Mouse (Mus musculus): ENCODE results near the gene Slc30a2. TPM values are rescaled to one million over a fixed set of nuclear protein-coding genes. Genes with fewer than 3 reads are reported as not detected.
"Not testable (repeated sequence)": the region's sequence is repeated elsewhere in the genome, so short reads cannot be mapped to it uniquely, and the experiment has no call there.

Slc30a2 gene
- polyA plus RNA-seq, 1 experiment = 33.3 TPM

DNA sequence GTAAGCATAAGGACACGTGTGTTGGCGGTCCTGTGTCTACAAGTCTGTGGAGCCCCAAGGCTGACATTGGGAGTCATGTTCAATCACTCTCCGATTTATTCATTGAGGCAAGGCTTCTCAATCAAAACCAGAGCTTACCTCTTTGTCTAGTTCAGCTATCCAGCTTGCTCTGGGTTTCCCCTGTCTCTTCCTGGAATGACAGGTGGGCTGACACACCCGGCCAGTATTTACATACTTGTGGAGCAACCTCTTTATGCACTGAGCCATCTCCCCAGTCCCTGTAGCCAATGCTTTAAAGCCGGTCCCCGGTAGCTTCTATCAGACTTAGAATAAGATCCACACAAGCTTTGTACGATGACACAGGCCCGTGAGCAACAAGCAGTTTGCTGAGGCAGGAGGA, 36.5 kb downstream of the Slc30a2 start:
- no peaks in the 10 kb centered on the region for H3K36me3 ChIP-seq (ENCODE audit: control insufficient read depth, insufficient read depth, low read length)

GRCm38 (mm10) chr4:134383750-134384149, 40.8 kb downstream of the Slc30a2 start, which contains the start of gene Extl1:
Gene Extl1, minus strand, starts transcription at chr4:134383850.
- not testable (repeated sequence) for H3K36me3 ChIP-seq (ENCODE audit: control insufficient read depth, insufficient read depth, low read length); H3K4me3 ChIP-seq (ENCODE audit: insufficient read depth, low read depth, low read length); DNase-seq; H3K27ac ChIP-seq (ENCODE audit: insufficient read depth, low read depth, low read length); H3K4me1 ChIP-seq (ENCODE audit: control insufficient read depth, insufficient read depth, low read length); H3K27me3 ChIP-seq (replicated peaks; ENCODE audit: control insufficient read depth, insufficient read depth, low read length)
- 95% methylated on average over 2 of the region's 6 CpGs for WGBS

More for the DNA sequence above, 36.5 kb downstream of the Slc30a2 start:
- Histone ChIP-seq H3K27me3 (replicated peaks; ENCODE audit: control insufficient read depth, insufficient read depth, low read length) (no peaks in the 10 kb centered on the region), H3K27ac (ENCODE audit: insufficient read depth, low read depth, low read length) (no peak overlapping the region), H3K4me3 (ENCODE audit: insufficient read depth, low read depth, low read length) (no peak overlapping the region), H3K4me1 (ENCODE audit: control insufficient read depth, insufficient read depth, low read length) (no peaks in the 10 kb centered on the region)
- no peak for DNase-seq
- WGBS = 88% methylated on average over 8 of the region's 8 CpGs
- TF ChIP-seq POLR2A (IDR thresholded peaks at IDR 0.05; ENCODE audit: low read depth, low read length) = no peak
- TF ChIP-seq CTCF (conservative IDR thresholded peaks at IDR 0.05; ENCODE audit: insufficient read depth, insufficient read length, low read depth, low read length) = no peak

DNA sequence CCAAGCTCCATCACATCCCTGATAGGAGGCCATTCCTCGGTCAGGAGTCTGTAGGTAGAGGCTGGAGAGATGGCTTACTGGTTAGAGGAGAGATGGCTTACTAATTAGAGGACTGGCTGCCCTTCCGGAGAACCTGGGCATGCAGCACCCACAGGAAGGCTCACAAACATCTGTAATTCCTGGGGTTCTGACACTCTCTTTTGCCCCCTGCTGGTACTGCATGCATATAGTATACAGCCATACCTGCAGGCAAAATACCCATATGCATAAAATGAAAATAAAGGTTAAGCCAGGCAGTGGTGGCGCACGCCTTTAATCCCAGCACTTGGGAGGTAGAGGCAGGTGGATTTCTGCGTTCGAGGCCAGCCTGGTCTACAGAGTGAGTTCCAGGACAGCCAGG, 44.3 kb downstream of the Slc30a2 start:
- DNase-seq = peak; percentile 58
- Histone ChIP-seq H3K27ac (ENCODE audit: insufficient read depth, low read depth, low read length) (no peak overlapping the region), H3K27me3 (replicated peaks; ENCODE audit: control insufficient read depth, insufficient read depth, low read length) (no peaks in the 10 kb centered on the region), H3K36me3 (ENCODE audit: control insufficient read depth, insufficient read depth, low read length) (no peaks in the 10 kb centered on the region), H3K4me1 (ENCODE audit: control insufficient read depth, insufficient read depth, low read length) (no peaks in the 10 kb centered on the region), H3K4me3 (ENCODE audit: insufficient read depth, low read depth, low read length) (no peak overlapping the region)
- TF ChIP-seq POLR2A (IDR thresholded peaks at IDR 0.05; ENCODE audit: low read depth, low read length) = no peak
- no peak for TF ChIP-seq CTCF (conservative IDR thresholded peaks at IDR 0.05; ENCODE audit: insufficient read depth, insufficient read length, low read depth, low read length)
- 55% methylated on average over 6 of the region's 6 CpGs for WGBS

GRCm38 (mm10) chr4:134388397-134388796, 45.4 kb downstream of the Slc30a2 start:
- no peak overlapping the region for H3K27ac ChIP-seq (ENCODE audit: insufficient read depth, low read depth, low read length)
- WGBS = 7% methylated on average over 5 of the region's 5 CpGs
- H3K36me3 ChIP-seq (ENCODE audit: control insufficient read depth, insufficient read depth, low read length) = no peaks in the 10 kb centered on the region
- no peaks in the 10 kb centered on the region for H3K4me1 ChIP-seq (ENCODE audit: control insufficient read depth, insufficient read depth, low read length)
- H3K4me3 ChIP-seq (ENCODE audit: insufficient read depth, low read depth, low read length) = no peak overlapping the region
- DNase-seq = peak; percentile 83
- H3K27me3 ChIP-seq (replicated peaks; ENCODE audit: control insufficient read depth, insufficient read depth, low read length) = no peaks in the 10 kb centered on the region
- TF ChIP-seq CTCF (conservative IDR thresholded peaks at IDR 0.05; ENCODE audit: insufficient read depth, insufficient read length, low read depth, low read length) (peak; percentile 86), POLR2A (IDR thresholded peaks at IDR 0.05; ENCODE audit: low read depth, low read length) (no peak)

DNA sequence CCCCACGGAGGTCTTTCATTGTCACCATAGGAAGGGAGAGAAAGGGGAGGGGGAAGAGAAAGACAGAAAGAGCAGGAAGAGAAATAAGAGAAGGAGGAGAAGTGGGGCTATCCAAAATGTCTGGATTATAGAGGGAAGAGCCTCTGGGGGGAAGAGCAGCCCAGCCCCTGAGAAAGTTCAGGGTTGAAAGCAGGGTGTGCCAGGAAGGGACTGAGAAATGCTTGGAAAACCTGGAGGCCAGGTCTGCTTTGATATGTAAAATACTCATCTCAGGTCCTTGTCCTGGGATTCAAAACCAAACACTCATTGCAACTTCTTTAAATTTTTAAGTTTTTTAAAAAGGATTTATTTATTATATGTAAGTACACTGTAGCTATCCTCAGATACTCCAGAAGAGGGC, 48.7 kb downstream of the Slc30a2 start:
- Histone ChIP-seq H3K4me3 (ENCODE audit: insufficient read depth, low read depth, low read length) (no peak overlapping the region), H3K4me1 (ENCODE audit: control insufficient read depth, insufficient read depth, low read length) (no peaks in the 10 kb centered on the region), H3K36me3 (ENCODE audit: control insufficient read depth, insufficient read depth, low read length) (no peaks in the 10 kb centered on the region), H3K27me3 (replicated peaks; ENCODE audit: control insufficient read depth, insufficient read depth, low read length) (no peaks in the 10 kb centered on the region), H3K27ac (ENCODE audit: insufficient read depth, low read depth, low read length) (no peak overlapping the region)
- WGBS = 97% methylated on average over 1 of the region's 1 CpGs
- no peak for TF ChIP-seq CTCF (conservative IDR thresholded peaks at IDR 0.05; ENCODE audit: insufficient read depth, insufficient read length, low read depth, low read length)
- no peak for TF ChIP-seq POLR2A (IDR thresholded peaks at IDR 0.05; ENCODE audit: low read depth, low read length)
- DNase-seq = no peak

GRCm38 (mm10) chr4:134392595-134392994, 49.6 kb downstream of the Slc30a2 start:
- DNase-seq = no peak
- TF ChIP-seq POLR2A (IDR thresholded peaks at IDR 0.05; ENCODE audit: low read depth, low read length) (no peak), CTCF (conservative IDR thresholded peaks at IDR 0.05; ENCODE audit: insufficient read depth, insufficient read length, low read depth, low read length) (no peak)
- 23% methylated on average over 8 of the region's 8 CpGs for WGBS

GRCm38 (mm10) chr4:134393026-134393425, 50.0 kb downstream of the Slc30a2 start:
- TF ChIP-seq POLR2A (IDR thresholded peaks at IDR 0.05; ENCODE audit: low read depth, low read length) (no peak), CTCF (conservative IDR thresholded peaks at IDR 0.05; ENCODE audit: insufficient read depth, insufficient read length, low read depth, low read length) (peak; percentile 39; the same call in 1 of the 2 replicates)
- 25% methylated on average over 12 of the region's 12 CpGs for WGBS
- Histone ChIP-seq H3K27me3 (replicated peaks; ENCODE audit: control insufficient read depth, insufficient read depth, low read length) (no peaks in the 10 kb centered on the region), H3K27ac (ENCODE audit: insufficient read depth, low read depth, low read length) (no peak overlapping the region), H3K36me3 (ENCODE audit: control insufficient read depth, insufficient read depth, low read length) (no peaks in the 10 kb centered on the region), H3K4me1 (ENCODE audit: control insufficient read depth, insufficient read depth, low read length) (peaks cover 4% of the 10 kb centered on the region), H3K4me3 (ENCODE audit: insufficient read depth, low read depth, low read length) (no peak overlapping the region)
- no peak for DNase-seq

More at GRCm38 (mm10) chr4:134392595-134392994, 49.6 kb downstream of the Slc30a2 start:
- H3K36me3 ChIP-seq (ENCODE audit: control insufficient read depth, insufficient read depth, low read length) = no peaks in the 10 kb centered on the region
- H3K27me3 ChIP-seq (replicated peaks; ENCODE audit: control insufficient read depth, insufficient read depth, low read length) = no peaks in the 10 kb centered on the region
- no peak overlapping the region for H3K4me3 ChIP-seq (ENCODE audit: insufficient read depth, low read depth, low read length)
- H3K4me1 ChIP-seq (ENCODE audit: control insufficient read depth, insufficient read depth, low read length) = peaks cover under 1% of the 10 kb centered on the region; the same call in 1 of the 2 replicates
- no peak overlapping the region for H3K27ac ChIP-seq (ENCODE audit: insufficient read depth, low read depth, low read length)

- WGBS = 92% methylated on average over 7 of the region's 7 CpGs
- H3K4me1 ChIP-seq (ENCODE audit: control insufficient read depth, insufficient read depth, low read length) = peaks cover 6% of the 10 kb centered on the region
- no peaks in the 10 kb centered on the region for H3K27me3 ChIP-seq (replicated peaks; ENCODE audit: control insufficient read depth, insufficient read depth, low read length)
- TF ChIP-seq POLR2A (IDR thresholded peaks at IDR 0.05; ENCODE audit: low read depth, low read length) (no peak), CTCF (conservative IDR thresholded peaks at IDR 0.05; ENCODE audit: insufficient read depth, insufficient read length, low read depth, low read length) (no peak)
- no peaks in the 10 kb centered on the region for H3K36me3 ChIP-seq (ENCODE audit: control insufficient read depth, insufficient read depth, low read length)
- no peak overlapping the region for H3K27ac ChIP-seq (ENCODE audit: insufficient read depth, low read depth, low read length)
- H3K4me3 ChIP-seq (ENCODE audit: insufficient read depth, low read depth, low read length) = no peak overlapping the region
- no peak for DNase-seq
Measured at GRCm38 (mm10) chr4:134395142-134395541, 52.2 kb downstream of the Slc30a2 start.
